ENCODE assay signal across 20 mouse cellular contexts in the genomic region with DNA sequence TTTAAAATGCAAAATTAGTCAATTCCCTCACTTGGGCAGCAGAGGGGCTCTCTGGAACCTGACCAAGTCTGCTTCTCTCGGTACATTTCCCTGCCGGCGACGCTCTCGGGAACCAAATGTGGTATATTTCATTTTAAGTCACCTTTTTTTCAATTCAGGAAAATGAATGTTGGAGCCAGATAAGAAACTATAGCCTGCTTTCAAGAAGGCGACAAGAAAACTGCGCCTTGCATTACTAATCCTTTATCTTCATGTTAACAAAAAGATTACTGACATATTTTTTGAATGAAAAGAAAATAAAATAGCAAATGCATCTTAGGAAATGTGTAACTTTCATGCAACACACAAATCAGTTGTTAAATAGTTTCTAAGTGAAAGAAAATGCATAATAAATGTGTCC.
DNase-seq lines count a peak whose midpoint lies in the region; ATAC-seq and TF ChIP-seq lines count a peak whose summit lies in the region.
"Had no signal": no experiment of that assay in that cellular context is flagged by ENCODE, and none has a peak within 500 bp of the region (broad histone marks: within the 10 kb centered on the region; RNA-seq: fewer than 3 reads in every experiment).

No protein-coding gene starts in this region.

- H3K9me3 ChIP-seq in lung, embryonic 14.5 days (ENCODE audit: low read depth, low read length) = no peaks in the 10 kb centered on the region
- no peaks in the 10 kb centered on the region for H3K9me3 ChIP-seq in MEL (replicated peaks; ENCODE audit: insufficient read depth, low read length)
- H3K9me3 ChIP-seq: G1E had no signal

- DNase-seq in cerebellum, postnatal 10 days = peak; percentile 22 to 23
- no peak for DNase-seq in cerebellum, adult 2 months
- DNase-seq in lung, embryonic 14.5 days = peak; percentile 17
- no peak for DNase-seq in lung, adult 2 months
- DNase-seq in MEL (ENCODE audit: low read depth, low spot score) = peak; percentile 30
- no peak for DNase-seq in thymus, adult 18-20 months
- DNase-seq: adrenal gland, adult 2 months; adrenal gland, adult 8-10 months; adrenal gland, postnatal 10 days; adrenal gland, postnatal 14 days; adrenal gland, postnatal 25 days; adrenal gland, postnatal 36 days; B cell, adult 2 months; cerebellum, adult 11 months; cerebellum, adult 11-12 months; cerebellum, adult 18-20 months; cerebellum, adult 8-10 months had no signal

- no peaks in the 10 kb centered on the region for H3K36me3 ChIP-seq in lung, embryonic 14.5 days (ENCODE audit: insufficient read depth)
- H3K36me3 ChIP-seq in MEL (ENCODE audit: control insufficient read depth in 1 of 2, insufficient read depth in 2 of 2, low read length in 2 of 2) = peaks cover 0 to 10% of the 10 kb centered on the region in 2 experiments; a peak in 2 of 4 replicates
- H3K36me3 ChIP-seq: G1E had no signal

- TF ChIP-seq EP300 in MEL (IDR thresholded peaks at IDR 0.05; ENCODE audit: low read depth in 1 of 2, low read length in 2 of 2) = peak; percentile 27 to 43; a peak in 1 of 4 replicates

- no peak for ATAC-seq in lung, embryonic 14.5 days (ENCODE audit: insufficient read depth)
- ATAC-seq: activated CD4-positive, CD25-positive, alpha-beta regulatory T cell, adult 4 months; Patski had no signal

- no peaks in the 10 kb centered on the region for H3K4me1 ChIP-seq in cerebellum, adult 2 months (ENCODE audit: control insufficient read depth, insufficient read depth, low read length)
- no peaks in the 10 kb centered on the region for H3K4me1 ChIP-seq in lung, embryonic 14.5 days (ENCODE audit: insufficient read depth)
- no peaks in the 10 kb centered on the region for H3K4me1 ChIP-seq in lung, adult 2 months (ENCODE audit: control insufficient read depth, insufficient read depth, low read length)
- peaks cover 2 to 10% of the 10 kb centered on the region in 2 experiments; a peak in 3 of 4 replicates for H3K4me1 ChIP-seq in MEL (ENCODE audit: control insufficient read depth in 1 of 2, insufficient read depth in 2 of 2, low read length in 2 of 2)

- no peaks in the 10 kb centered on the region; the same call in 1 of the 2 replicates for H3K27me3 ChIP-seq in cerebellum, adult 2 months (ENCODE audit: control insufficient read depth, insufficient read depth, low read length)
- no peaks in the 10 kb centered on the region for H3K27me3 ChIP-seq in lung, embryonic 14.5 days (ENCODE audit: insufficient read depth, low read length)
- no peaks in the 10 kb centered on the region for H3K27me3 ChIP-seq in MEL (ENCODE audit: control insufficient read depth in 1 of 2, insufficient read depth in 2 of 2, low read length in 2 of 2)

- no peak overlapping the region for H3K27ac ChIP-seq in cerebellum, adult 2 months (ENCODE audit: insufficient read depth, low read length)
- H3K27ac ChIP-seq in lung, embryonic 14.5 days (ENCODE audit: low read depth) = no peak overlapping the region
- no peak overlapping the region for H3K27ac ChIP-seq in MEL (ENCODE audit: control insufficient read depth, low read depth, low read length)

- no peak overlapping the region for H3K4me2 ChIP-seq in lung, embryonic 14.5 days

- no peak overlapping the region for H3K9ac ChIP-seq in lung, embryonic 14.5 days
- H3K9ac ChIP-seq in MEL (ENCODE audit: control insufficient read depth, low read depth, low read length, poor library complexity, severe bottlenecking) = no peak overlapping the region

- TF ChIP-seq POLR2A in cerebellum, adult 2 months (IDR thresholded peaks at IDR 0.05; ENCODE audit: borderline replicate concordance, insufficient read depth, low read length) = no peak
- TF ChIP-seq POLR2A in lung, adult 2 months (IDR thresholded peaks at IDR 0.05; ENCODE audit: borderline replicate concordance, extremely low read depth, low read depth, low read length) = no peak
- no peak for TF ChIP-seq POLR2A in MEL (IDR thresholded peaks at IDR 0.05; ENCODE audit: control insufficient read depth in 1 of 2, insufficient read depth in 1 of 2, low read depth in 1 of 2, low read length in 2 of 2, poor library complexity in 1 of 2)

- no peak for TF ChIP-seq RAD21 in MEL (IDR thresholded peaks at IDR 0.05; ENCODE audit: low read depth, low read length)

- no peak overlapping the region for H3K4me3 ChIP-seq in cerebellum, adult 2 months (replicated peaks; ENCODE audit: insufficient read depth, low read depth, low read length)
- no peak overlapping the region for H3K4me3 ChIP-seq in lung, embryonic 14.5 days (ENCODE audit: low read depth, low read length)
- no peak overlapping the region for H3K4me3 ChIP-seq in lung, adult 2 months (replicated peaks; ENCODE audit: extremely low read depth, low read depth, low read length)
- H3K4me3 ChIP-seq in MEL (ENCODE audit: control insufficient read depth in 1 of 2, insufficient read depth in 1 of 2, low read depth in 2 of 2, low read length in 2 of 2) = peak overlapping the region in 1 of 2 experiments; percentile 17; a peak in 1 of 4 replicates

- no peak for TF ChIP-seq CTCF in cerebellum, adult 2 months (IDR thresholded peaks at IDR 0.05; ENCODE audit: borderline replicate concordance, insufficient read depth, low read depth, low read length)
- no peak for TF ChIP-seq CTCF in lung, embryonic 14.5 days (IDR thresholded peaks at IDR 0.05; ENCODE audit: low read depth)
- no peak for TF ChIP-seq CTCF in lung, adult 2 months (IDR thresholded peaks at IDR 0.05; ENCODE audit: insufficient read depth, low read length)
- no peak for TF ChIP-seq CTCF in MEL (IDR thresholded peaks at IDR 0.05 in 2 of 3, conservative IDR thresholded peaks at IDR 0.05 in 1 of 3; ENCODE audit: control insufficient read depth in 1 of 3, insufficient read depth in 1 of 3, low read depth in 2 of 3, low read length in 3 of 3, poor library complexity in 1 of 3, severe bottlenecking in 1 of 3)

- WGBS in cerebellum, adult 2 months = 49% methylated on average over 7 of the region's 7 CpGs
- 65% methylated on average over 7 of the region's 7 CpGs for WGBS in lung, embryonic 14.5 days
- WGBS in lung, adult 2 months = 75% methylated on average over 7 of the region's 7 CpGs

- H3K79me2 ChIP-seq in MEL (ENCODE audit: control insufficient read depth, insufficient read depth, low read length, poor library complexity) = no peaks in the 10 kb centered on the region

TF ChIP-seq in MEL, 35 proteins besides CTCF, POLR2A, EP300 and RAD21:
- TF ChIP-seq ZMIZ1 (IDR thresholded peaks at IDR 0.05; ENCODE audit: low read depth, low read length) = no peak
- no peak for TF ChIP-seq E2F4 (IDR thresholded peaks at IDR 0.05; ENCODE audit: borderline replicate concordance, low read depth, low read length)
- TF ChIP-seq GABPA (IDR thresholded peaks at IDR 0.05; ENCODE audit: low read depth, low read length) = no peak
- TF ChIP-seq TAL1 (IDR thresholded peaks at IDR 0.05; ENCODE audit: low read length) = no peak
- no peak for TF ChIP-seq ETS1 (IDR thresholded peaks at IDR 0.05; ENCODE audit: low read depth, low read length)
- TF ChIP-seq NRF1 (IDR thresholded peaks at IDR 0.05; ENCODE audit: insufficient read depth, low read depth, low read length, poor library complexity, severe bottlenecking) = no peak
- peak; percentile 54 for TF ChIP-seq ZNF384 (IDR thresholded peaks at IDR 0.05; ENCODE audit: low read depth, low read length)
- TF ChIP-seq ZC3H11A (IDR thresholded peaks at IDR 0.05; ENCODE audit: low read depth, low read length) = no peak
- no peak for TF ChIP-seq ELF1 (IDR thresholded peaks at IDR 0.05; ENCODE audit: low read depth, low read length)
- TF ChIP-seq KAT2A (conservative IDR thresholded peaks at IDR 0.05; ENCODE audit: low read depth, low read length) = no peak
- no peak; the same call in 1 of the 2 replicates for TF ChIP-seq TCF12 (IDR thresholded peaks at IDR 0.05; ENCODE audit: low read depth, low read length)
- TF ChIP-seq SIN3A (IDR thresholded peaks at IDR 0.05; ENCODE audit: low read length) = no peak
- TF ChIP-seq GATA1 (IDR thresholded peaks at IDR 0.05; ENCODE audit: low read depth, low read length) = peak; percentile 57
- no peak for TF ChIP-seq MAFK (IDR thresholded peaks at IDR 0.05; ENCODE audit: borderline replicate concordance, low read depth, low read length)
- no peak for TF ChIP-seq USF1 (IDR thresholded peaks at IDR 0.05; ENCODE audit: low read depth, low read length)

Comparison
In these comparisons a context has a peak if more than half of its experiments do, and no peak if none do; other contexts are left out.
1. DNase-seq: peak in cerebellum, postnatal 10 days (2 of 2), lung, embryonic 14.5 days (single experiment) and MEL (single experiment); none in cerebellum, adult 2 months (0 of 2), lung, adult 2 months (single experiment) and thymus, adult 18-20 months (0 of 2).